Mouse (Mus musculus): Measurements from ENCODE around the gene Slc45a2. TPM values are rescaled to one million over a fixed set of nuclear protein-coding genes. Genes with fewer than 3 reads are reported as not detected.

Slc45a2 gene
- polyA plus RNA-seq, 3 experiments from 2014 or later: not detected

- ATAC-seq: no peak
These were observed 4.1 kb downstream of the Slc45a2 start for GRCm38 (mm10) chr15:11004646-11005045.

GRCm38 (mm10) chr15:11008756-11009155, 8.2 kb downstream of the Slc45a2 start:
- no peak for ATAC-seq

GRCm38 (mm10) chr15:11010976-11011548, 10.5 kb downstream of the Slc45a2 start:
- no peak for ATAC-seq

DNA sequence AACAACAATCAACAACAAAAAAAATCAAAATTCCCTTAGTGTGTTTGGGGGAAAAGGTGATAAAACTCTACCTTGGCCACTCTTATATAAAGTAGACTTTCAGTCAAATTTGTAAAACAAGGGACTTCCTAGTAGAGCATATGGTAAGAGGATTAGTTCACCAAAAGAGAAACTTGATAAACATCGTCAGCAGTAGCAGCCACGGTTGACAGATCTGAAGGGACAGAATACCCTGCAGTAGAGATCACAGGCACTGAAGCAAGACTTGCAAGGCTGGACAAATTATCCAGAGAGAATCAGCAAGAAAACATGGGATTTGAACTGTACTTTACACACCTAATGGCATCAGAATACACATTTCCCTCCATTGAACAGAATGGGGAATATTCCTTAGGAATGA, 14.4 kb downstream of the Slc45a2 start:
- ATAC-seq: no peak

DNA sequence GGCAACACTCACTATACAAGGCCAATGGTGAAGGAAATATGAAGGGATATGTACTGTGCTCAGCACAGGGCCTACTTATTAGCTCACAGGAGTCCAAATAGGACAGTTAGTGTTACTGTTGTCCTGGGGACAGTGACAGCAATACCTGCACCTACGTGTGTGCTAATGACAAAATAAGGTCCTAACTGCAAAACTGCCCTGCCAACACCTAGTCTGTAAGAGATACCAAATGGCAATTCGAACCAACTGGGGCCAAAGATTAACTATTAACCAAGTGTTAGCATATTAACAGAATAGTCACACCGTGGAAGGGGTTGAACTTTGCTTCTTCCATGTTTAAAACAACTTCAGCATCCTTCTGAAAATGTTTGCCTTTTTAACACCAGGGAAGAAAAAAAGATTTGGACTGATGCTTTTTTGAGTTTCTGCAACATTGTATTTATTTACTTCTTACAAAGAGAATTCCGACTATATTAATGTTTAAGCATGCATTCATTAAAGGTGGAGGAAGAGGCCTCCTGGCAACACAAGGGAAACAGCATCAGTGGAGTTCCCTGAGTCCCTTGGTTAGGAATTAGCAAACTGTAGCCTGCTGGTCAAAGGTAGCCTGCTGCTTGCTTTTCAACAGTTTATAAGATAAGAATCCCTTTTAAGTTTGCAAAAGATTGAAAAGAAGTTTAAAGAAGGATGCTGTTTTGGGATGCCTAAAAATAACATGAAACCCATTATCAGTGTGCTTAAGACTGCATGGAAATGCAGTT, 26.5 kb downstream of the Slc45a2 start:
- no peak for ATAC-seq

- ATAC-seq: no peak
These were observed 29.7 kb downstream of the Slc45a2 start for GRCm38 (mm10) chr15:11030188-11030587.

DNA sequence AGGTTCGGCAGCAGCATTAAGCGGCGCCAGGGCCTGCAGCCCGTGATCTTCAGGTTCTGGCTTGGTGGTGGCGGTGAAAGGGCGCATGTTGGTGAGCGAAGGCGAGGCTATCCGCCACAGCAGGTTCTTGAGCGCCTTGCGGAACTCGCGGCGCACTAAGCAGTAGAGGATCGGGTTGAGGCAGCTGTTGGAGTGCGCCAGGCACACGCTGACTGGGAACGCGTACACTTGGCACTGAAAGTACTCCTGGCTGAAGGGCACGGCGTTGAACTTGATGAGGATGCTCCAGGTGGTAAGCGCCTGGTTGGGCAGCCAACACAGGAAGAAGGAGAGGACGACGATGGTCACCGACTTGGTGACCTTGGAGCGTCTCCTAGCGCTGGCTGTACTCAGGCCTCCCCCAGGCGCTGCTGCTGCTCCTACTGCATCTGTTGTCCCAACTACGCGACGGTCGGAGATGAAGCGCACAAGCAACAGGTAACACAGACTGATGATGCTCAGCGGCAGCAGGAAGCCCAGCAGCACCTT, 35.5 kb downstream of the Slc45a2 start:
- ATAC-seq: no peak

GRCm38 (mm10) chr15:11036535-11037375, 36.2 kb downstream of the Slc45a2 start:
- no peak for ATAC-seq

DNA sequence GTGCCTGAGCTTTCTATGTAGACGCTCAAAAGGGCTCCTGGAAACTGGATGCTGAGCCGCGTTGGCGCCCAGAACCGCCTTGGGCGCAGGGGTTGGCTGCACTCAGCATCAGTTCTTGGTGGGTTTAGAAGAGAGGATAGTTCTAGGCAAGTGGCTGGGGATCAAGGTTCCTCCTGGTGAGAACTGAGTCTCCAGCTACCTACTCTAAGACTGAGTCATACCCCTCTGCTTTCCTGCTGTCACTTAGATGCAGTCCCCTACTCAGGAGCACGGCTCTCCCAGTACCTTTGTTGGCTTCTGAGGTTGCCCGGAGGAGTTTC, 36.8 kb downstream of the Slc45a2 start:
- ATAC-seq: no peak

GRCm38 (mm10) chr15:11037711-11038110, 37.2 kb downstream of the Slc45a2 start, which contains the start of gene Rxfp3:
Gene Rxfp3 (minus strand): TSS chr15:11037991.
- ATAC-seq: no peak

DNA sequence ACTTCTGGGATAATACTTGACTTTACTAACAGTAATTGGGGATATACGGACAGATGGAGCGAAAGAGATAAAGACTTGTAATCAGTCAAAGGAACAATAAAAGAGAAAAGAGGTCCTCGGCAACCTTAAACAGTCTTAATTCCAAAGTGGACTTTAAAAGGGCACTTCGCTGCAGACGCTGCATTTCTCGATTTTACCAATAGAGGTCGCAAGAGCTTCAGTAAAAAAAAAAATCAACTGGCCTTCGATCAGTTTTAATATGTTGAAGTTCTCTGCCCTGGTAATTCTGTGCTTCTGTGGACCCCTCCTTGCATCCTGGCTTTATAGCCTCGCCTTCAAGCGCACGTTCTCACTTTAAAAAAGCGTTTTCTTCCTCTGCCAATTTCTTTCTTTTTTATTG, 38.0 kb downstream of the Slc45a2 start:
- no peak for ATAC-seq

DNA sequence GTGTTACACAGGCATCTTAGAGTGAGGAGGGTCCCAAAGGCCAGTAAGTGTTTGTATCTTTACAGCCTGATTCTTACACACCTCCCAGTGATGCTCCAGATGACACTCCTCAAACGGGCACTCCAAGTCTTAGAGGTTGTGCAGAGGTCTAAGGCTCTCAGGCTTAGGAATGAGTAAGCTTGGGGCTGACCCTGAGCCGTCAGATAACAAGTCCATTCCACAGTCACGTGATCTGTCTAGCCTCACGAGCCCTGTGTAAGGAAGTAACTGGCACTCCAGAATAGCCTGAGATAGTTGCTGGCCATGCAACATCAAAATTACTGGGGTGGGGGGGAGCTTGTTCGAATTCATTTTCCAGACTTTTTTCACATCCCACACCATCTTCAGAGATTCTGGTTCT, 39.5 kb downstream of the Slc45a2 start:
- no peak for ATAC-seq

- ATAC-seq: no peak
These were observed 40.7 kb downstream of the Slc45a2 start for GRCm38 (mm10) chr15:11041229-11041628.

DNA sequence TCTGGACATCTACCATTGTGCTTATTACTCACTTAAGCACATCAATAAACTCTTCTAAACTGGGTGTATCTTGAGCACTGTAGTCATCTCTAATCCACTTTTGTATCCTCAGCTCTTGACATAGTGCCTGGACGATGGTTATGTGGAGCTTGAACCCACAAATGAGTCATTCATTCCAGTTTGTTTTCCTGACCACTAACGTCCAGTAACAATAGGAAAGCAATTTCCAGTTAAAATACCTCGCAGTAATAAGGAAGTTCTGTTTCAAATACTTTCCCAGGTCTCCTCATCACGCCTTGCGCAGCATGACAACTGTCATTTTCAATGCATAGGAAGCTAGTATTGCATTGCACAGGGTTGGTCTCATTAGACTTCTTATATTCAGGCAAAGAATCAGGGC, 42.3 kb downstream of the Slc45a2 start:
- no peak for ATAC-seq

- ATAC-seq: no peak
These were observed 53.3 kb downstream of the Slc45a2 start for GRCm38 (mm10) chr15:11053678-11054439.

DNA sequence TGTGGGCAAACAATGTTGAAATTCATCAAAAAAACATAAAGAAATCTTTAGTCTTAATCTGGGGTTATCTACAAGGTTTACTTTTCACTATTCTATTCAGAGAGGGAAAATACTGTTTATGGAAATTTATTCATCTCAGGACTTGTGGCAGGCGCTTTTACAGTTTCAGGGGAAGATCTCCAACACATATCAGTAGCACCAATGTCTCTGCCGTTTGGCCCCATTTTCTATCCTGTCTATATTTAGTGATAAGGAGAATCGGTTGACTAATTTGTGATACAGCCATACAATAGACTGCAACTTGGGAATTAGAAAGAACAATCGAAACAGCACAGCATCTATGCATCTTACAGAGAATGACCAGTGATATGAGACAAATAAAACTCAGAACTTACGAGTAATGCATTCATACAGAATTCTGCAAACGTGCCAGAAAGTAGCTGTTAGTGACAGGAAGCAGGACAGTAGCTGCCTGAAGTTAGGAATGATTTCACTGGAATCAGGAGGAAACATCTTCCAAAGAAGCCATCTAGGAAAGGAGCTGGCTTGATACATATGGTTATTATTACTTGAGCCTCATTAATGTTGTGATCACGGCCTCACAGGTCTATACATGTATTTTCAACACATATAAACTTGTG, 54.0 kb downstream of the Slc45a2 start:
- no peak for ATAC-seq

- no peak for ATAC-seq
These were observed 62.4 kb downstream of the Slc45a2 start for GRCm38 (mm10) chr15:11062903-11063302.

GRCm38 (mm10) chr15:11064160-11064557, 63.6 kb downstream of the Slc45a2 start:
- no peak for ATAC-seq

GRCm38 (mm10) chr15:11064558-11065411, 64.3 kb downstream of the Slc45a2 start, which contains the start of gene Adamts12:
Gene Adamts12 (plus strand): TSS chr15:11064790.
- no peak for ATAC-seq

GRCm38 (mm10) chr15:11065528-11066171, 65.1 kb downstream of the Slc45a2 start:
- ATAC-seq: no peak
